Mouse (Mus musculus) intestine, postnatal 0 days (tissue): ENCODE results near the gene Reln. TPM values are rescaled to one million over a fixed set of nuclear protein-coding genes. Genes with fewer than 3 reads are reported as not detected.

ENCODE experiments used
- ATAC-seq: fragments of 200-750 bp; cut with Nextera tagmentation; 2 replicates; pipeline ENCODE4 v1.8.0; 2017; ENCODE audit warnings: mild to moderate bottlenecking, moderate TSS enrichment, moderate library complexity
- H3K27ac ChIP-seq: fragments of 300-500 bp; sonication (generic); 2 replicates; pipeline ENCODE4 v1.5.1; 2014; ENCODE audit warnings: mild to moderate bottlenecking, low read depth, low read length, moderate library complexity
- H3K27me3 ChIP-seq: fragments of 300-500 bp; sonication (generic); replicated peaks from 2 replicates; pipeline ENCODE4 v1.6.1; 2014; ENCODE audit warnings: low read length, mixed read lengths; ENCODE audit not compliant: control insufficient read depth, insufficient read depth
- H3K36me3 ChIP-seq: fragments of 300-500 bp; sonication (generic); 2 replicates; pipeline ENCODE4 v1.6.1; 2014; ENCODE audit warnings: mild to moderate bottlenecking, moderate library complexity; ENCODE audit not compliant: control insufficient read depth, insufficient read depth
- H3K4me1 ChIP-seq: fragments of 300-500 bp; sonication (generic); replicated peaks from 2 replicates; pipeline ENCODE4 v1.6.1; 2014; ENCODE audit warnings: antibody characterized with exemption, low read length, mixed read lengths; ENCODE audit not compliant: control insufficient read depth, insufficient read depth
- H3K4me2 ChIP-seq: fragments of 300-500 bp; sonication (generic); replicated peaks from 2 replicates; pipeline ENCODE4 v1.6.1; 2014; ENCODE audit warnings: low read depth, mild to moderate bottlenecking, moderate library complexity
- H3K4me3 ChIP-seq: fragments of 300-500 bp; sonication (generic); 2 replicates; pipeline ENCODE4 v1.5.1; 2014; ENCODE audit warnings: low read depth, low read length
- H3K9ac ChIP-seq: fragments of 300-500 bp; sonication (generic); 2 replicates; pipeline ENCODE4 v1.6.1; 2014; ENCODE audit warnings: mild to moderate bottlenecking, low read depth, low read length
- H3K9me3 ChIP-seq: fragments of 300-500 bp; sonication (generic); 2 replicates; pipeline ENCODE4 v1.6.1; 2016; ENCODE audit warnings: mixed run types; ENCODE audit not compliant: control insufficient read depth
- CTCF ChIP-seq: sonication (generic); IDR thresholded peaks from 2 replicates; pipeline ENCODE4 v1.5.1; 2016; ENCODE audit warnings: low read depth, mild to moderate bottlenecking, control low read depth, antibody characterized with exemption, moderate library complexity
- WGBS: fragments of 180-500 bp; shearing (Covaris S2); extraction: QIAGEN DNeasy Blood & Tissue Kit; methylation state at CpG from one replicate; pipeline ENCODE4 v1.1.7; 2014; 5-methylcytosine and 5-hydroxymethylcytosine counted together
- polyA plus RNA-seq: library from polyadenylated mRNA; unstranded; fragments of >200 nt; fragmentation: Nextera tagmentation; extraction: Ambion mirVana; gene quantifications from 2 replicates; pipeline ENCODE4 v1.2.1, GENCODE M21; 2015

Gene Reln
- polyA plus RNA-seq, 1 experiment from 2014 or later, result 5.3 TPM

- WGBS, result 79% methylated on average over 4 of the region's 4 CpGs
- Histone ChIP-seq H3K9ac (no peak overlapping the region), H3K4me2 (no peak overlapping the region), H3K27ac (no peak overlapping the region), H3K4me1 (no peaks in the 10 kb centered on the region), H3K9me3 (no peaks in the 10 kb centered on the region), H3K27me3 (no peaks in the 10 kb centered on the region), H3K36me3 (no peaks in the 10 kb centered on the region), H3K4me3 (no peak overlapping the region)
- ATAC-seq, result no peak
- no peak for TF ChIP-seq CTCF
Observed at GRCm38 (mm10) chr5:21957061-21957460, 387.4 kb downstream of the Reln start.

- WGBS, result 84% methylated on average over 7 of the region's 7 CpGs
- H3K36me3 ChIP-seq, result no peaks in the 10 kb centered on the region
Observed at GRCm38 (mm10) chr5:21949507-21949897, 395.0 kb downstream of the Reln start.

GRCm38 (mm10) chr5:21948736-21949506 is 395.6 kb downstream of the Reln start:
- ATAC-seq, result no peak
- no peaks in the 10 kb centered on the region for H3K27me3 ChIP-seq
- no peak overlapping the region for H3K4me3 ChIP-seq
- no peak overlapping the region for H3K27ac ChIP-seq
- no peak overlapping the region for H3K4me2 ChIP-seq
- 92% methylated on average over 11 of the region's 11 CpGs for WGBS
- H3K9ac ChIP-seq, result no peak overlapping the region
- H3K4me1 ChIP-seq, result no peaks in the 10 kb centered on the region
- no peak for TF ChIP-seq CTCF
- no peaks in the 10 kb centered on the region for H3K36me3 ChIP-seq
- H3K9me3 ChIP-seq, result no peaks in the 10 kb centered on the region

More at GRCm38 (mm10) chr5:21949507-21949897, 395.0 kb downstream of the Reln start:
- Histone ChIP-seq H3K27me3 (no peaks in the 10 kb centered on the region), H3K4me3 (no peak overlapping the region), H3K4me1 (no peaks in the 10 kb centered on the region), H3K9ac (no peak overlapping the region), H3K9me3 (no peaks in the 10 kb centered on the region), H3K27ac (no peak overlapping the region), H3K4me2 (no peak overlapping the region)
- no peak for TF ChIP-seq CTCF
- ATAC-seq, result no peak

GRCm38 (mm10) chr5:21947610-21948381 is 396.7 kb downstream of the Reln start:
- H3K4me2 ChIP-seq, result no peak overlapping the region
- H3K36me3 ChIP-seq, result no peaks in the 10 kb centered on the region
- no peaks in the 10 kb centered on the region for H3K27me3 ChIP-seq
- no peaks in the 10 kb centered on the region for H3K4me1 ChIP-seq
- 82% methylated on average over 9 of the region's 9 CpGs for WGBS
- no peak overlapping the region for H3K9ac ChIP-seq
- H3K4me3 ChIP-seq, result no peak overlapping the region
- H3K9me3 ChIP-seq, result no peaks in the 10 kb centered on the region
- H3K27ac ChIP-seq, result no peak overlapping the region
- ATAC-seq, result no peak
- TF ChIP-seq CTCF, result no peak

- Histone ChIP-seq H3K9me3 (no peaks in the 10 kb centered on the region), H3K9ac (no peak overlapping the region), H3K4me3 (no peak overlapping the region), H3K27ac (no peak overlapping the region), H3K4me2 (no peak overlapping the region), H3K4me1 (no peaks in the 10 kb centered on the region), H3K27me3 (no peaks in the 10 kb centered on the region), H3K36me3 (no peaks in the 10 kb centered on the region)
- 92% methylated on average over 1 of the region's 1 CpGs for WGBS
- no peak for ATAC-seq
- peak; percentile 43 for TF ChIP-seq CTCF
Observed at GRCm38 (mm10) chr5:21944579-21944978, 399.9 kb downstream of the Reln start.

GRCm38 (mm10) chr5:21939405-21939804 is 405.1 kb downstream of the Reln start:
- no peak overlapping the region for H3K4me2 ChIP-seq
- ATAC-seq, result no peak
- H3K36me3 ChIP-seq, result no peaks in the 10 kb centered on the region
- TF ChIP-seq CTCF, result no peak
- no peaks in the 10 kb centered on the region for H3K4me1 ChIP-seq
- 71% methylated on average over 9 of the region's 9 CpGs for WGBS
- no peaks in the 10 kb centered on the region for H3K27me3 ChIP-seq
- H3K9ac ChIP-seq, result no peak overlapping the region
- H3K4me3 ChIP-seq, result no peak overlapping the region
- H3K27ac ChIP-seq, result no peak overlapping the region
- H3K9me3 ChIP-seq, result no peaks in the 10 kb centered on the region
